Mouse (Mus musculus) ES-Bruce4 (cell line): ENCODE data around the gene Mrrf.

Experiments
- CTCF ChIP-seq: IDR thresholded peaks from one replicate; pipeline ENCODE4 v1.8.1; 2011; ENCODE audit warnings: low read depth, low read length
- POLR2A ChIP-seq: IDR thresholded peaks from one replicate; pipeline ENCODE4 v1.8.1; 2011; ENCODE audit warnings: low read length; ENCODE audit not compliant: insufficient read depth

DNA sequence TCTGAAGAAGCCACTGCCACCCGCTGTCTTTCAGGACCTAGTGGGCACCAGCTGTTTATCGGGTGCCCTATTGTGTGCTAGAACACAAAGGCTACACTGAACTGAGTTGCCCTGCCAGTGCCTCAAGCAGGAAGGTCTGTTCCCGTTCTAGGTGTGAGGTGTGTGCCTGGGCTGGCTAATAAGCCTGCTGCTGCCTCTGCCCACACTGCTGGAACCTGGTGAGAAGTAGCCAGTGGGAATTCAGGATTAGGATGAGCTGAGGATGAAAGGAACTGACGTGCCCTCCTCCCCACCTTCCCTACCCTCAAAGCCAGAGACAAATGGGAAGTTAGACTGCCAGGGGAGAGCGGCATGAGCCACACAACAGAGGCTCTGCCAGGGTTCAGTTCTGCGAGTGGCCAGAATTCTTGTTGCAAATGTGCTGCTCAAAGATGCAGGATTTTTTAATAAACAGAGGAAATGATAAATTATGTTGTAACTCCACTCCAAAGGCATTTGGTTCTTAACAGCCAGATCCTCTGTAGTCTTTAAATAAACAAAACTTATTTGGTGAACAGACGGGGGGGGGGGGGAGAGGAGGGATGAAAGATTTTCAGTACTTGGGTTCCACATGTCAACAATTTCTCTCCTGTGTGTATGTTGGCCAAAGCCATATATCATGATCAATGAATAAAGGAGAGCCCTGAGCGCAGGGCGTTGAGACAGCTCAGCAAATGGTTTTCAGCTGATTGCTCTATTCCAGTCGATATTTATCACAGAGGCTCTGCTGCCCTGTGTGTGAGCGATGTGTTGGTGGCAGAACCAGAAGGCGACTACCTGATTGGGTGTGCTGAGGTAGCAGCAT, 55.1 kb downstream of the Mrrf start:
- TF ChIP-seq POLR2A (no peak), CTCF (no peak)
